Mouse (Mus musculus) CH12.LX (cell line): ENCODE measurements at regions not wholly inside any gene's neighbourhood (a gene's known extent, or its start where the extent isn't known, plus 50 kb on each side); places are given as distances from the start of the nearest gene placed in this dataset.

Experiments
- DNase-seq: peaks from one replicate; pipeline ENCODE4 v3.0.0-alpha.2; 2013; ENCODE audit errors: extremely low read depth
- H3K27ac ChIP-seq: 2 replicates; pipeline ENCODE4 v1.5.1; 2012; ENCODE audit warnings: low read depth, mild to moderate bottlenecking, control low read depth, moderate library complexity; ENCODE audit not compliant: insufficient read depth
- H3K27me3 ChIP-seq: replicated peaks from 2 replicates; pipeline ENCODE3; 2012; ENCODE audit warnings: inconsistent platforms
- H3K36me3 ChIP-seq, 2 experiments: replicated peaks in 1 of 2; 2 replicates each; pipeline versions ENCODE3 to v1.6.1; 2012; ENCODE audit warnings: inconsistent platforms in 1 of 2, low read length in 1 of 2, mild to moderate bottlenecking in 1 of 2, mixed read lengths in 1 of 2, moderate library complexity in 1 of 2; ENCODE audit not compliant: control insufficient read depth in 1 of 2, insufficient read depth in 1 of 2
- H3K4me1 ChIP-seq, 2 experiments: 2 replicates each; pipeline ENCODE4 v1.6.1; 2012; ENCODE audit warnings: inconsistent platforms in 1 of 2, moderate library complexity in 1 of 2; ENCODE audit not compliant: insufficient read depth in 2 of 2, control insufficient read depth in 1 of 2
- H3K4me2 ChIP-seq: 2 replicates; pipeline ENCODE4 v1.6.1; 2012; ENCODE audit warnings: low read depth, mild to moderate bottlenecking, control low read depth; ENCODE audit not compliant: poor library complexity, insufficient read depth, severe bottlenecking
- H3K4me3 ChIP-seq, 3 experiments: fragments of 150-350 bp in 1 of 3; sonication (generic) in 1 of 3; replicated peaks in 1 of 3; 2 replicates each; pipeline versions ENCODE3 to v1.5.1; 2011 to 2012; ENCODE audit warnings: low read depth in 2 of 3, low read length in 2 of 3, mild to moderate bottlenecking in 2 of 3, moderate library complexity in 2 of 3, control low read depth in 1 of 3, improper control_type of control experiment in 1 of 3, inconsistent platforms in 1 of 3, mixed read lengths in 1 of 3; ENCODE audit not compliant: poor library complexity in 1 of 3
- H3K79me2 ChIP-seq: replicated peaks from 2 replicates; pipeline ENCODE4 v1.6.1; 2012; ENCODE audit warnings: mild to moderate bottlenecking, moderate library complexity; ENCODE audit not compliant: control insufficient read depth, poor library complexity, insufficient read depth, severe bottlenecking; ENCODE audit errors: extremely low read depth
- H3K9ac ChIP-seq: 2 replicates; pipeline ENCODE4 v1.6.1; 2012; ENCODE audit warnings: low read depth, mild to moderate bottlenecking, control low read depth, moderate library complexity; ENCODE audit not compliant: insufficient read depth
- H3K9me3 ChIP-seq: replicated peaks from 2 replicates; pipeline ENCODE3; 2012; ENCODE audit warnings: low read length, inconsistent platforms, mixed read lengths
- BHLHE40 ChIP-seq: IDR thresholded peaks from 2 replicates; pipeline ENCODE4 v1.6.1; 2011; ENCODE audit warnings: mild to moderate bottlenecking, low read depth, low read length, improper control_type of control experiment
- CHD1 ChIP-seq: IDR thresholded peaks from 2 replicates; pipeline ENCODE4 v1.6.1; 2012; ENCODE audit warnings: low read depth, low read length, improper control_type of control experiment, inconsistent platforms
- IRF4 ChIP-seq: IDR thresholded peaks from 2 replicates; pipeline ENCODE4 v1.6.1; 2014; ENCODE audit warnings: low read depth, mild to moderate bottlenecking, inconsistent platforms, low read length, improper control_type of control experiment
- MEF2A ChIP-seq: IDR thresholded peaks from 2 replicates; pipeline ENCODE4 v1.6.1; 2014; ENCODE audit warnings: low read depth, mild to moderate bottlenecking, inconsistent platforms, low read length, improper control_type of control experiment, borderline replicate concordance
- MXI1 ChIP-seq: IDR thresholded peaks from 2 replicates; pipeline ENCODE4 v1.6.1; 2011; ENCODE audit warnings: mild to moderate bottlenecking, low read depth, low read length, improper control_type of control experiment
- MYC ChIP-seq: IDR thresholded peaks from 2 replicates; pipeline ENCODE4 v1.6.1; 2011; ENCODE audit warnings: low read depth, mild to moderate bottlenecking, improper control_type of control experiment, low read length
- SIN3A ChIP-seq: IDR thresholded peaks from 2 replicates; pipeline ENCODE4 v1.6.1; 2012; ENCODE audit warnings: low read length, improper control_type of control experiment, inconsistent platforms
- SMC3 ChIP-seq: IDR thresholded peaks from 2 replicates; pipeline ENCODE4 v1.6.1; 2011; ENCODE audit warnings: low read depth, low read length, improper control_type of control experiment
- TCF12 ChIP-seq: IDR thresholded peaks from 2 replicates; pipeline ENCODE4 v1.6.1; 2014; ENCODE audit warnings: low read depth, mild to moderate bottlenecking, inconsistent platforms, low read length, improper control_type of control experiment
- dilution Hi-C: fragments of 300-500 bp; cut with MboI; formaldehyde crosslinking; loops from 2 replicates; pipeline ENCODE4 v1.14.3; 2020; ENCODE audit warnings: low sequenced_read_pairs; ENCODE audit not compliant: extremely low pct_unique_long_range_greater_than_20kb, extremely low pct_ligation_motif_present
- in situ Hi-C: fragments of 300-500 bp; cut with MboI; formaldehyde crosslinking; loops from 3 replicates; pipeline ENCODE4 v1.14.3; 2019; ENCODE audit warnings: low sequenced_read_pairs, low pct_ligation_motif_present, low pct_unique_long_range_greater_than_20kb, mixed read lengths

DNA sequence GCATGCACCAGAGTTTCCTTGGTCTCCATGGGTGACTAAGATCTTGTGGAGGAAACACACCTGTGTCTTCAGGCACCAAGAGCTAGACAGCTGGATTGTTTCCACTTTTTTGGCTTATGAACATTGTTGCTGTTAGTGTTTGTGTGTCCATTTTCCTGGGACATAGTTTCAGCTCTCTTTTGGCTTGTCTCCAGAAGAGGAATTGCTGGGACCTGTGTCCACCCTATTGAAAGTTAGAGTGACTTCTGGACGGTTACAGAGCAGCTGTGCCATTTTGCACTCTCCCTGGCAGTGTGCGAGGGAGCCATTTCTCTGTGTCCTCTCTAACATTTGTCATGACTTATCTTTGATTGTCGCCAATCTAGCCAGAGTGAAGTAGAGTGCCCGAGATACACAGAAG is 51.5 kb upstream of the Irx3 start:
- Histone ChIP-seq H3K27ac (no peak overlapping the region), H3K4me3 (no peak overlapping the region), H3K9ac (no peak overlapping the region)
- dilution Hi-C loops = no loop called here
- no peak for TF ChIP-seq IRF4
- TF ChIP-seq SMC3 = no peak
- no peak for TF ChIP-seq TCF12
- no peak for TF ChIP-seq MXI1
- no peak for TF ChIP-seq BHLHE40
- TF ChIP-seq CHD1 = no peak
- no peak for TF ChIP-seq MEF2A
- no peak for TF ChIP-seq SIN3A
- TF ChIP-seq MYC = no peak
- TF ChIP-seq, all 38 proteins: peak for 0
- H3K9me3 ChIP-seq = peaks cover 90% of the 10 kb centered on the region
- no peaks in the 10 kb centered on the region for H3K4me1 ChIP-seq
- no peaks in the 10 kb centered on the region for H3K79me2 ChIP-seq
- H3K4me2 ChIP-seq = no peak overlapping the region
- no peaks in the 10 kb centered on the region for H3K36me3 ChIP-seq
- no peak for DNase-seq
- in situ Hi-C loops = no loop called here
- no peaks in the 10 kb centered on the region for H3K27me3 ChIP-seq
